Mouse (Mus musculus): Measurements from ENCODE around the gene Gm14419. TPM values are rescaled to one million over a fixed set of nuclear protein-coding genes. Genes with fewer than 3 reads are reported as not detected.

Gm14419 gene
- total RNA-seq (2023), result 2.2 TPM

DNA sequence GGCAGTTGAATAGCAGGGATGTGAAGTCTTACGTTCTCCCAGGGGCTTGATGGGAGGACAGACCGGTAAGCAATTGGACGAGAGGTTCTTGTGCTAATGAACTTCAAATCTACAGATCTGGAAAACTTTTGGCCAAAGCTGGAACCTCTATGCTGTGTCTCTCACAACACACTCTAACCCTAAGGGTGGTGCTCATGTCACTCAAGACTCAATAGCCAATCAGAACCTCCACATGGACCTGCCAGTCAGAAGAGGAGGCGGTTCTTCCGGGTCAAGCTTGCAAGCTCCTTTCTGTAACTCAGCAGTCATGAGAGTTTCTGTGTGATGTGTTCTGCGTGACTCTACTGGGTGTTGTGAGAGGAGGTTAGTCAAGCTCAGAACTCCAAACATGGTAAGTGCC is at the start of gene Gm14419:
Gene Gm14419, plus strand, starts transcription at position 301 of the 400 bp plus-strand sequence.

Other genes starting within 250 kb of the Gm14419 start
- gene Gm14295, start 202.3 kb upstream of the Gm14419 start, total RNA-seq (2023), result 1.6 TPM
- gene Gm14408, start 169.8 kb upstream of the Gm14419 start, total RNA-seq (2023), result not detected
- gene Gm14296, start 73.1 kb upstream of the Gm14419 start, total RNA-seq (2023), result 1.2 TPM
- not detected for gene Gm14401, start 73.4 kb downstream of the Gm14419 start, total RNA-seq (2023)
- 3.8 TPM for gene Gm14410, start 205.5 kb downstream of the Gm14419 start, total RNA-seq (2023)